Mouse (Mus musculus): ENCODE measurements around the gene Chst4. TPM values are rescaled to one million over a fixed set of nuclear protein-coding genes. Genes with fewer than 3 reads are reported as not detected.

Chst4 gene
- polyA plus RNA-seq (2014; fragmentation: Illumina TruSeq; extraction: RNeasy Lipid Tissue Mini Kit (QIAGEN cat#74804); ENCODE audit: low read depth, low replicate concordance), result 3.2 TPM

GRCm38 (mm10) chr8:110039659-110040058 lies at the start of gene Chst4:
Gene Chst4 (minus strand): TSS chr8:110039740.

DNA sequence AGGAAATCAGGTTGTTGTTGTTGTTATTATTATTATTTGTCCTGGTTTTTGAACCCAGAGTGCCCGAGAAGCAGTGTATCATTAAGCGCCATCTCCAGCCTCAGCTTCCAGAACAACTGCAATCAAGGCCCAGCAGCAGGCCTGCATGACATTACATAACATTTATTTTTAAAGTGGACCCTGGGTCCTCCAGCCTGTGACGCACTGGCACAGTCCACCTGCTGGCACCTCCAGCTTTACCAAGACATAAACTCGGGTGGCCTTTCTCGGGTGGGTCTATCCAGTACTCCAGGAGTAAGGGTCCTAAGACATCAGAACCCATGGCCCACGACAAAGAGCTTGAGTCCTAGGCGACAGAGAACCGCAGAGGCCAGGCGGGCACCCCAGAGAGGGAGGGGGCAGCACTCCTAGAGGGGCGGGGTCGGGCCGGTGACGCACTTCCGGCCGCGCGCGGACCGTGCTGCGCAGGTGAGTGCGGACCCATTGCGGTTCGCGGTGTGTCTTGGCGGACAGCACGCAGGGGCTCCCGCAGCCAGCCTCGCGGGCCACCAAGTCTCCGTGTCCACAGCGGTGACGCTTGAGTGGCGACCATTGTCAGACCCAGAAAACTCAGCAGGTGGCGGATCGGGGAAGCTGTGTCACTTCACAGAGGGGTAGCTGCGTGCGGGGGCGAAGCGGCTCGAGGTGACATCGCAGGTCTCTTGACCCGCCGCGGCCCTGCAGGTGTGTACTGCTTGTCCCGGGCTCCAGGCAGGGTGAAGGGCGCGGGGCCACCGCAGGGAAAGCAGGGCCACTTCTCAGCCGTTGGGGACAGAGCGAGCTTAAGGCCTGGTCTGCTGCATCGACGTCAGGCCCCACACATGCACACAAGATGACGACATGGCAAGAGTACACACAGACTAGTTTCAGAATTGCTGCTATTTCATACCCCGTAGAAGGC lies 40.0 kb upstream of the Chst4 start, which contains the start of gene Zfp612:
Gene Zfp612 (plus strand): TSS at position 465 of the 940 bp plus-strand sequence.

DNA sequence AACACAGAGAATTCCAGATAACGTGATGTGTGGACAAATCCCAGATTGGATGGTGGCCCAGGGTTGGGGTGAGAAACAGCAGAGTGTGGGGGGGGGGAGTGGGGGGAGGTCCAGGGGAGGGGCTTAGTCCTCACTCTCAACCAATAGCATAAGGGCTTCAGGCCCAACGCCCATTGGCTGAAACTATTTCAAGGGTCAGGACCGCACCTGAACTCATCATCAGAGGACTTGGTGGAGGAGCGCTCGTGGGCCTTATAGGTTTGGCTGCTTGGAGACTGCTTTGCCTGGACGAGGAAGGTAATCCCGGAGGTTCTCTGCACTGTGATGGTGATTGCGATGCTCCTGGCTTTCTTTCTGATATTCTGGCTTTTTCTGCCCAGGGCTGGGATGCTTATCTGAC lies 49.3 kb downstream of the Chst4 start, which contains the start of gene Tat:
Gene Tat (plus strand): TSS at position 214 of the 400 bp plus-strand sequence.

Other genes starting within 250 kb of the Chst4 start
- gene Phlpp2, start 171.2 kb downstream of the Chst4 start, polyA plus RNA-seq (2014; fragmentation: Illumina TruSeq; extraction: RNeasy Lipid Tissue Mini Kit (QIAGEN cat#74804); ENCODE audit: low read depth, low replicate concordance), result 6.2 TPM
- gene Marveld3, start 77.5 kb downstream of the Chst4 start, polyA plus RNA-seq (2014; fragmentation: Illumina TruSeq; extraction: RNeasy Lipid Tissue Mini Kit (QIAGEN cat#74804); ENCODE audit: low read depth, low replicate concordance), result 8.0 TPM
- 0.48 TPM for gene Tat, start 49.3 kb downstream of the Chst4 start, polyA plus RNA-seq (2014; fragmentation: Illumina TruSeq; extraction: RNeasy Lipid Tissue Mini Kit (QIAGEN cat#74804); ENCODE audit: low read depth, low replicate concordance)
- gene Zfp612, start 40.0 kb upstream of the Chst4 start, polyA plus RNA-seq (2014; fragmentation: Illumina TruSeq; extraction: RNeasy Lipid Tissue Mini Kit (QIAGEN cat#74804); ENCODE audit: low read depth, low replicate concordance), result 11.3 TPM
- not detected for gene Gm21964, start 61.5 kb upstream of the Chst4 start, polyA plus RNA-seq (2014; fragmentation: Illumina TruSeq; extraction: RNeasy Lipid Tissue Mini Kit (QIAGEN cat#74804); ENCODE audit: low read depth, low replicate concordance)
- not detected for gene Gm17720, start 63.0 kb upstream of the Chst4 start, polyA plus RNA-seq (2014; fragmentation: Illumina TruSeq; extraction: RNeasy Lipid Tissue Mini Kit (QIAGEN cat#74804); ENCODE audit: low read depth, low replicate concordance)
- not detected for gene Calb2, start 128.5 kb upstream of the Chst4 start, polyA plus RNA-seq (2014; fragmentation: Illumina TruSeq; extraction: RNeasy Lipid Tissue Mini Kit (QIAGEN cat#74804); ENCODE audit: low read depth, low replicate concordance)
- 4.3 TPM for gene Cmtr2, start 175.9 kb upstream of the Chst4 start, polyA plus RNA-seq (2014; fragmentation: Illumina TruSeq; extraction: RNeasy Lipid Tissue Mini Kit (QIAGEN cat#74804); ENCODE audit: low read depth, low replicate concordance)
- gene Hydin, start 227.2 kb upstream of the Chst4 start, polyA plus RNA-seq (2014; fragmentation: Illumina TruSeq; extraction: RNeasy Lipid Tissue Mini Kit (QIAGEN cat#74804); ENCODE audit: low read depth, low replicate concordance), result 1.5 TPM